8 mouse cellular contexts compared by ENCODE assay signal in the genomic region with DNA sequence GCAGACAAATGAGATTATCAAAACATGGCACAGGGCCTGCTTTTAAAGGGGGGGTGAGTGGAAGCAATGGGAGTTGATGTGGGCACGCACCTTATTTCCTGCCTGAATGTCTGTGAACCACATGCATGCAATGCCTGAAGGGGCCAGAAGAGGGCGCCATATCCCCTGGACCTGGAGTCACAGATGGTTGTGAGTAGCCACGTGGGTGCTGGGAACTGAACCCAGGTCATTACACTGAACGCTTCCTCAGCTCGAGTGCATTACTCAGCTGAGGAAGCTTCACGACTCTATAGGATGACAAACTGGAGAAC. TPM values are rescaled to one million over a fixed set of nuclear protein-coding genes. Genes with fewer than 3 reads are reported as not detected.
DNase-seq lines count a peak whose midpoint lies in the region; ATAC-seq and TF ChIP-seq lines count a peak whose summit lies in the region.

No protein-coding gene starts in this region.

- TF ChIP-seq CTCF in liver, postnatal 0 days (IDR thresholded peaks at IDR 0.05; ENCODE audit: low read depth): peak; percentile 71

- WGBS in liver, postnatal 0 days (ENCODE audit: insufficient replicate concordance): 86% methylated on average over 6 of the region's 6 CpGs
- 86% methylated on average over 6 of the region's 6 CpGs for WGBS in forebrain, embryonic 10.5 days
- 85% methylated on average over 6 of the region's 6 CpGs for WGBS in hindbrain, embryonic 16.5 days

- H3K9ac ChIP-seq in liver, postnatal 0 days (replicated peaks): no peak overlapping the region
- no peak overlapping the region for H3K9ac ChIP-seq in hindbrain, embryonic 16.5 days (ENCODE audit: low read depth, low read length)

- no peak for TF ChIP-seq EP300 in liver, postnatal 0 days (IDR thresholded peaks at IDR 0.05; ENCODE audit: low read depth)

- H3K4me1 ChIP-seq in liver, postnatal 0 days (ENCODE audit: insufficient read depth): peaks cover 22% of the 10 kb centered on the region
- H3K4me1 ChIP-seq in forebrain, embryonic 10.5 days: peaks cover 14% of the 10 kb centered on the region
- H3K4me1 ChIP-seq in hindbrain, embryonic 16.5 days (ENCODE audit: control insufficient read depth, insufficient read depth, low read depth, low read length): peaks cover 14% of the 10 kb centered on the region

- no peak for ATAC-seq in liver, postnatal 0 days
- no peak for ATAC-seq in hindbrain, embryonic 16.5 days

- no peaks in the 10 kb centered on the region for H3K36me3 ChIP-seq in liver, postnatal 0 days (replicated peaks; ENCODE audit: insufficient read depth, low read length)
- H3K36me3 ChIP-seq in forebrain, embryonic 10.5 days (replicated peaks): no peaks in the 10 kb centered on the region
- H3K36me3 ChIP-seq in hindbrain, embryonic 16.5 days (ENCODE audit: control insufficient read depth, insufficient read depth, low read length): no peaks in the 10 kb centered on the region

- H3K27ac ChIP-seq in liver, postnatal 0 days (ENCODE audit: low read depth): no peak overlapping the region
- no peak overlapping the region for H3K27ac ChIP-seq in forebrain, embryonic 10.5 days
- H3K27ac ChIP-seq in hindbrain, embryonic 16.5 days (ENCODE audit: low read depth, low read length): no peak overlapping the region

- H3K4me3 ChIP-seq in liver, postnatal 0 days (ENCODE audit: low read depth, low read length): no peak overlapping the region
- H3K4me3 ChIP-seq in forebrain, embryonic 10.5 days: no peak overlapping the region
- H3K4me3 ChIP-seq in hindbrain, embryonic 16.5 days (ENCODE audit: low read length): no peak overlapping the region

- peak overlapping the region; percentile 64; the same call in 1 of the 2 replicates for H3K4me2 ChIP-seq in liver, postnatal 0 days (ENCODE audit: low read depth, low read length)
- H3K4me2 ChIP-seq in hindbrain, embryonic 16.5 days (ENCODE audit: low read length): no peak overlapping the region

- DNase-seq in adrenal gland, postnatal 14 days: peak; percentile 23
- no peak for DNase-seq in adrenal gland, adult 8-10 months
- DNase-seq in liver, postnatal 0 days: peak; percentile 34
- no peak for DNase-seq in liver
- peak; percentile 70 for DNase-seq in naive thymus-derived CD4-positive, alpha-beta T cell, adult 2 months (ENCODE audit: low read depth)
- peak; percentile 53 for DNase-seq in thymus, postnatal 14 days
- DNase-seq in forebrain, embryonic 10.5 days (ENCODE audit: extremely low spot score, low spot score): no peak

- no peaks in the 10 kb centered on the region for H3K27me3 ChIP-seq in liver, postnatal 0 days (ENCODE audit: insufficient read depth, low read length)
- H3K27me3 ChIP-seq in forebrain, embryonic 10.5 days (ENCODE audit: poor library complexity, severe bottlenecking): peaks cover 28% of the 10 kb centered on the region
- H3K27me3 ChIP-seq in hindbrain, embryonic 16.5 days (replicated peaks; ENCODE audit: control insufficient read depth, insufficient read depth, low read length): no peaks in the 10 kb centered on the region

- H3K9me3 ChIP-seq in liver, postnatal 0 days (ENCODE audit: low read length): peaks cover 5% of the 10 kb centered on the region; the same call in 1 of the 2 replicates
- H3K9me3 ChIP-seq in forebrain, embryonic 10.5 days: peaks cover 7% of the 10 kb centered on the region; the same call in 1 of the 2 replicates
- no peaks in the 10 kb centered on the region for H3K9me3 ChIP-seq in hindbrain, embryonic 16.5 days (ENCODE audit: control insufficient read depth, low read length)

RNA-seq across cellular contexts. Expression of a gene that starts 1.6 kb away (rescaled TPM):
- total RNA-seq in adrenal gland, postnatal 14 days (2021): 39.4 and 51.0 TPM in 2 replicates
- 10 to 100 TPM; 27.2 to 38.9 (median 27.8) TPM for total RNA-seq in adrenal gland, adult 8-10 months (2022)
- polyA plus RNA-seq in liver, postnatal 0 days (2015; fragmentation: Nextera tagmentation; extraction: Ambion mirVana): 2.0 and 3.2 TPM in 2 replicates
- polyA plus RNA-seq in forebrain, embryonic 10.5 days (2016; fragmentation: Nextera tagmentation; extraction: Ambion mirVana): 2.3 and 4.3 TPM in 2 replicates
- polyA plus RNA-seq in hindbrain, embryonic 16.5 days (2015; fragmentation: Nextera tagmentation; extraction: Ambion mirVana): 43.4 and 50.7 TPM in 2 replicates

Comparison
In these comparisons a context has a peak if more than half of its experiments do, and no peak if none do; other contexts are left out.
1. DNase-seq: peak in adrenal gland, postnatal 14 days (single experiment), liver, postnatal 0 days (single experiment), naive thymus-derived CD4-positive, alpha-beta T cell, adult 2 months (single experiment) and thymus, postnatal 14 days (single experiment); none in adrenal gland, adult 8-10 months (single experiment), liver (single experiment) and forebrain, embryonic 10.5 days (single experiment).